Mouse (Mus musculus): ENCODE measurements around the gene Rab14.

Rab14 gene

GRCm38 (mm10) chr2:35199971-35200897, 686 bp downstream of the Rab14 start:
- DNase-seq (ENCODE audit: extremely low spot score, low read depth, low spot score): no peak

GRCm38 (mm10) chr2:35199541-35199940, 1.4 kb downstream of the Rab14 start:
- DNase-seq (ENCODE audit: extremely low spot score, low read depth, low spot score): no peak

GRCm38 (mm10) chr2:35195626-35196544, 5.0 kb downstream of the Rab14 start:
- no peak for DNase-seq (ENCODE audit: extremely low spot score, low read depth, low spot score)

GRCm38 (mm10) chr2:35193976-35194375, 6.9 kb downstream of the Rab14 start:
- no peak for DNase-seq (ENCODE audit: extremely low spot score, low read depth, low spot score)

GRCm38 (mm10) chr2:35188929-35189328, 12.0 kb downstream of the Rab14 start:
- no peak for DNase-seq (ENCODE audit: extremely low spot score, low read depth, low spot score)

- no peak for DNase-seq (ENCODE audit: extremely low spot score, low read depth, low spot score)
Observed at GRCm38 (mm10) chr2:35183115-35183673, 17.7 kb downstream of the Rab14 start.

- no peak for DNase-seq (ENCODE audit: extremely low spot score, low read depth, low spot score)
Observed at GRCm38 (mm10) chr2:35178153-35178552, 22.8 kb downstream of the Rab14 start.

GRCm38 (mm10) chr2:35175281-35176065, 25.4 kb downstream of the Rab14 start:
- no peak for DNase-seq (ENCODE audit: extremely low spot score, low read depth, low spot score)

GRCm38 (mm10) chr2:35174100-35174499, 26.8 kb downstream of the Rab14 start:
- DNase-seq (ENCODE audit: extremely low spot score, low read depth, low spot score): no peak

GRCm38 (mm10) chr2:35173666-35174065, 27.3 kb downstream of the Rab14 start:
- DNase-seq (ENCODE audit: extremely low spot score, low read depth, low spot score): no peak

GRCm38 (mm10) chr2:35172246-35172645, 28.7 kb downstream of the Rab14 start:
- no peak for DNase-seq (ENCODE audit: extremely low spot score, low read depth, low spot score)

GRCm38 (mm10) chr2:35171341-35171861, 29.5 kb downstream of the Rab14 start:
- DNase-seq (ENCODE audit: extremely low spot score, low read depth, low spot score): no peak

GRCm38 (mm10) chr2:35169452-35169851, 31.5 kb downstream of the Rab14 start:
- no peak for DNase-seq (ENCODE audit: extremely low spot score, low read depth, low spot score)

- no peak for DNase-seq (ENCODE audit: extremely low spot score, low read depth, low spot score)
Observed at GRCm38 (mm10) chr2:35166816-35167215, 34.1 kb downstream of the Rab14 start.

- no peak for DNase-seq (ENCODE audit: extremely low spot score, low read depth, low spot score)
Observed at GRCm38 (mm10) chr2:35165416-35165815, 35.5 kb downstream of the Rab14 start.

GRCm38 (mm10) chr2:35163396-35163795, 37.5 kb downstream of the Rab14 start:
- DNase-seq (ENCODE audit: extremely low spot score, low read depth, low spot score): no peak

- no peak for DNase-seq (ENCODE audit: extremely low spot score, low read depth, low spot score)
Observed at GRCm38 (mm10) chr2:35161846-35162488, 39.0 kb downstream of the Rab14 start.

GRCm38 (mm10) chr2:35160206-35160605, 40.7 kb downstream of the Rab14 start:
- DNase-seq (ENCODE audit: extremely low spot score, low read depth, low spot score): no peak

GRCm38 (mm10) chr2:35158358-35158757, 42.6 kb downstream of the Rab14 start:
- DNase-seq (ENCODE audit: extremely low spot score, low read depth, low spot score): no peak

- no peak for DNase-seq (ENCODE audit: extremely low spot score, low read depth, low spot score)
Observed at GRCm38 (mm10) chr2:35157836-35158235, 43.1 kb downstream of the Rab14 start.
